Mouse (Mus musculus) neural tube, embryonic 12.5 days (tissue): ENCODE results near the gene Gm12569. TPM values are rescaled to one million over a fixed set of nuclear protein-coding genes. Genes with fewer than 3 reads are reported as not detected.
A peak's percentile ranks its signal among the peaks of the same experiment; 100 is the strongest.

ENCODE experiments used
- ATAC-seq: fragments of 200-750 bp; cut with Nextera tagmentation; 2 replicates; pipeline ENCODE4 v1.8.0; 2017; ENCODE audit warnings: low read depth, mild to moderate bottlenecking, moderate TSS enrichment, moderate library complexity; ENCODE audit not compliant: low FRiP score
- H3K27ac ChIP-seq: fragments of 300-500 bp; sonication (generic); 2 replicates; pipeline ENCODE4 v1.5.1; 2016
- H3K27me3 ChIP-seq: fragments of 300-500 bp; sonication (generic); replicated peaks from 2 replicates; pipeline ENCODE4 v1.6.1; 2016; ENCODE audit warnings: mild to moderate bottlenecking
- H3K36me3 ChIP-seq: fragments of 300-500 bp; sonication (generic); 2 replicates; pipeline ENCODE4 v1.6.1; 2016; ENCODE audit warnings: mild to moderate bottlenecking
- H3K4me1 ChIP-seq: fragments of 300-500 bp; sonication (generic); 2 replicates; pipeline ENCODE4 v1.6.1; 2016
- H3K4me2 ChIP-seq: fragments of 300-500 bp; sonication (generic); replicated peaks from 2 replicates; pipeline ENCODE4 v1.6.1; 2016; ENCODE audit warnings: mild to moderate bottlenecking
- H3K4me3 ChIP-seq: fragments of 300-500 bp; sonication (generic); 2 replicates; pipeline ENCODE4 v1.5.1; 2016
- H3K9ac ChIP-seq: fragments of 300-500 bp; sonication (generic); 2 replicates; pipeline ENCODE4 v1.6.1; 2016; ENCODE audit warnings: mild to moderate bottlenecking
- H3K9me3 ChIP-seq: fragments of 300-500 bp; sonication (generic); 2 replicates; pipeline ENCODE4 v1.6.1; 2016; ENCODE audit warnings: mild to moderate bottlenecking
- WGBS: fragments of 180-500 bp; shearing (Covaris S2); methylation state at CpG from one replicate; pipeline ENCODE4 v1.1.7; 2016; 5-methylcytosine and 5-hydroxymethylcytosine counted together
- polyA plus RNA-seq: library from polyadenylated mRNA; unstranded; fragments of >200 nt; fragmentation: Nextera tagmentation; extraction: Ambion mirVana; gene quantifications from 2 replicates; pipeline ENCODE4 v1.2.1, GENCODE M21; 2016

Gm12569 gene
- polyA plus RNA-seq = not detected in 2 replicates

DNA sequence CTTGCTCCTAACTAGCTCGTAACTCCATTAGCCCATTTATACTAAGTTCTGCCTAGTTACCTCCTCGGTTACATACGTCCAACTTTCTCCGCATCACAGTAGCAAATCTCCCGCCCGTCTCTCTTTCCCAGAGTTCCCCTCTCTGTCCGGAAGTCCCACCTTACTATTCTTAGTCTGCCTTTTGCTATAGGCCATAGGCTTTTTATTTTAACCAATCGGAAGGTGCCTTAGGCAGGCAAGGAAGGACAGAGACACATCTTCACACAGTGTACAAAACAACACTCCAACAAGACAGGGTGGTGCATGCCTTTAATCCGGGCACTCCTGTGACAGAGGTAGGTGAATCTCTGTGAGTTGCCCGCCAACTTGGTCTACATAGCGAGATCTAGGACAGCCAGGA lies at the start of gene Gm12569:
Gm12569 (plus strand) TSS at position 166 of the 400 bp plus-strand sequence.
- Histone ChIP-seq H3K4me1 (no peaks in the 10 kb centered on the region), H3K4me3 (no peak within 1 kb of the TSS), H3K36me3 (no peaks in the 10 kb centered on the region), H3K4me2 (no peak within 1 kb of the TSS), H3K27ac (no peak within 1 kb of the TSS), H3K27me3 (no peaks in the 10 kb centered on the region), H3K9ac (no peak within 1 kb of the TSS), H3K9me3 (no peaks in the 10 kb centered on the region)
- 94% methylated on average over 11 of the region's 11 CpGs for WGBS
- ATAC-seq = no peak

GRCm38 (mm10) chr11:51202726-51203125 lies 17.5 kb upstream of the Gm12569 start:
- Histone ChIP-seq H3K9me3 (peaks cover 4% of the 10 kb centered on the region; the same call in 1 of the 2 replicates), H3K9ac (no peak overlapping the region), H3K27ac (no peak overlapping the region), H3K36me3 (no peaks in the 10 kb centered on the region), H3K4me1 (no peaks in the 10 kb centered on the region), H3K27me3 (no peaks in the 10 kb centered on the region), H3K4me2 (no peak overlapping the region), H3K4me3 (no peak overlapping the region)
- ATAC-seq = no peak
- 86% methylated on average over 5 of the region's 5 CpGs for WGBS

DNA sequence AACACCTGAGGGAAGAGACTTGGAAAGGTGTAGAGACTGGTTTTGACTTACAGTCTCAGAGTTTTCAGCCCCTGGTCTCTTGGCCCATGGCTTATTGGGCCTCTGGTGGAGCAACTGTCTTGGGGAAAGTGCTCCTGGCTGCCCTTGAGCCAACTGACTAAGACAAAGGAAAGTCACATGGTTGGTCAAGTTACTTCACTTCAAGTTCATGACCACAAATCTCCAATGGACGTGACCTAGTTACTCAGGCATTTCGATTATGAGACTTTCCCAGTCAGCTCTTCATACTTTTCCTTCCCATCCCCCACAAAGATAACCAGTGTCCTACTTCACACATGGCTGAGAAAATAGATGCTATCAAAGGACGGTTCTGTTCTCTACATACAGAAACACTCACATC lies 12.5 kb upstream of the Gm12569 start:
- 87% methylated on average over 3 of the region's 3 CpGs for WGBS
- Histone ChIP-seq H3K9ac (no peak overlapping the region), H3K27me3 (no peaks in the 10 kb centered on the region), H3K4me1 (no peaks in the 10 kb centered on the region), H3K9me3 (peaks cover 4% of the 10 kb centered on the region; the same call in 1 of the 2 replicates), H3K4me3 (no peak overlapping the region), H3K36me3 (no peaks in the 10 kb centered on the region), H3K4me2 (no peak overlapping the region), H3K27ac (no peak overlapping the region)
- ATAC-seq = no peak

- Histone ChIP-seq H3K4me3 (no peak overlapping the region), H3K4me1 (no peaks in the 10 kb centered on the region), H3K27me3 (no peaks in the 10 kb centered on the region), H3K27ac (no peak overlapping the region), H3K36me3 (no peaks in the 10 kb centered on the region), H3K4me2 (no peak overlapping the region), H3K9me3 (no peaks in the 10 kb centered on the region), H3K9ac (no peak overlapping the region)
- 92% methylated on average over 5 of the region's 5 CpGs for WGBS
- no peak for ATAC-seq
Observed at GRCm38 (mm10) chr11:51211426-51211825, 8.8 kb upstream of the Gm12569 start.

DNA sequence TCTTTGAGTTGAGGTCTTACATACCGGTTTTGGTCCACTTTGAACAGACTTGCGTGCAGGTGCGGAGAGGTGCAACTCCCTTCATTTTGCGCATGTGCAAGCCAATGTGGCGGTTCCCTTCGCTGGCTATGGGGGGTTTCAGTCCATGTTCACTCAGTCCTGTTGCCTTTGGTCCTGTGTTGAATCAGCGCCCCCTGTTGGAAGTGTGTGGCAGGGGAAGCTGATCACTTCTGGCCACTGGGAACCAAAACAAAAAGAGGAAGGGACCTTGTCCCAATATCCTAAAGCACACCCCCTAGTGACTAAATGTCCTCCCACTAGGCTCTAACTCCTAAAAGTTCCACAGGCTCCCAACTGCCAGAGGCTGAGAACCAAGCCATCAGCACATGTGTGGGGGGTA lies 6.3 kb upstream of the Gm12569 start:
- H3K36me3 ChIP-seq = no peaks in the 10 kb centered on the region
- H3K4me1 ChIP-seq = no peaks in the 10 kb centered on the region
- H3K9me3 ChIP-seq = no peaks in the 10 kb centered on the region
- no peak overlapping the region for H3K4me3 ChIP-seq
- ATAC-seq = no peak
- no peak overlapping the region for H3K9ac ChIP-seq
- 86% methylated on average over 7 of the region's 7 CpGs for WGBS
- H3K4me2 ChIP-seq = no peak overlapping the region
- no peak overlapping the region for H3K27ac ChIP-seq
- no peaks in the 10 kb centered on the region for H3K27me3 ChIP-seq

GRCm38 (mm10) chr11:51219396-51219980 lies 785 bp upstream of the Gm12569 start:
- no peak for ATAC-seq
- no peak overlapping the region for H3K9ac ChIP-seq
- H3K27me3 ChIP-seq = no peaks in the 10 kb centered on the region
- WGBS = 82% methylated on average over 12 of the region's 12 CpGs
- H3K4me2 ChIP-seq = no peak overlapping the region
- no peaks in the 10 kb centered on the region for H3K36me3 ChIP-seq
- H3K9me3 ChIP-seq = no peaks in the 10 kb centered on the region
- H3K27ac ChIP-seq = no peak overlapping the region
- H3K4me1 ChIP-seq = no peaks in the 10 kb centered on the region
- H3K4me3 ChIP-seq = no peak overlapping the region

- no peaks in the 10 kb centered on the region for H3K4me1 ChIP-seq
- H3K27ac ChIP-seq = no peak overlapping the region
- no peak overlapping the region for H3K4me2 ChIP-seq
- ATAC-seq = no peak
- H3K9me3 ChIP-seq = no peaks in the 10 kb centered on the region
- H3K36me3 ChIP-seq = no peaks in the 10 kb centered on the region
- no peak overlapping the region for H3K4me3 ChIP-seq
- no peak overlapping the region for H3K9ac ChIP-seq
- no peaks in the 10 kb centered on the region for H3K27me3 ChIP-seq
- WGBS = 91% methylated on average over 4 of the region's 4 CpGs
Observed at GRCm38 (mm10) chr11:51227104-51227503, 6.8 kb downstream of the Gm12569 start.

DNA sequence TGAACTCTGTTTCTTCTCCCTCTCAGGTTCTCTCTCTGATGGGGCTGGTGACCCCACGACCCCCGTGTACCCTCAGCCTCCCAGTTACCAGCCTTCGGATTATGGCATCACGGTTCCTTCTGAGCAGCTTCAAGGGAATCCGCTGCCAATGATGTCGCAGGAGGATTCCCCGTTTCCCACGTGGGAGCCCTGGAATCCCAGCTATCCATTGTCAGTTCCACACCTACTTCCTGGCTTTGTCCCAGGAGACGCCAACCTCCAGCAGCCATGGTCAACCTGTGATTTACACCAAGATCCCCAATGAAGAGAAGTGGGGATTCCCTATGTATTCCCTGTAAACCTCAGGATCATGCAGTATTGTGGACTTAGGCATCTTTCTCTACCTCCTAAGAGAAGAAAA lies 14.4 kb downstream of the Gm12569 start:
- Histone ChIP-seq H3K27ac (no peak overlapping the region), H3K9me3 (no peaks in the 10 kb centered on the region), H3K4me3 (no peak overlapping the region), H3K36me3 (no peaks in the 10 kb centered on the region), H3K4me2 (no peak overlapping the region), H3K4me1 (no peaks in the 10 kb centered on the region), H3K9ac (no peak overlapping the region), H3K27me3 (no peaks in the 10 kb centered on the region)
- ATAC-seq = no peak
- 91% methylated on average over 9 of the region's 9 CpGs for WGBS

- H3K9me3 ChIP-seq = no peaks in the 10 kb centered on the region
- H3K27ac ChIP-seq = no peak overlapping the region
- ATAC-seq = no peak
- H3K4me3 ChIP-seq = no peak overlapping the region
- no peak overlapping the region for H3K9ac ChIP-seq
- no peaks in the 10 kb centered on the region for H3K4me1 ChIP-seq
- WGBS = 93% methylated on average over 2 of the region's 2 CpGs
- no peaks in the 10 kb centered on the region for H3K36me3 ChIP-seq
- H3K27me3 ChIP-seq = no peaks in the 10 kb centered on the region
- H3K4me2 ChIP-seq = no peak overlapping the region
Observed at GRCm38 (mm10) chr11:51242897-51243296, 22.6 kb downstream of the Gm12569 start.

DNA sequence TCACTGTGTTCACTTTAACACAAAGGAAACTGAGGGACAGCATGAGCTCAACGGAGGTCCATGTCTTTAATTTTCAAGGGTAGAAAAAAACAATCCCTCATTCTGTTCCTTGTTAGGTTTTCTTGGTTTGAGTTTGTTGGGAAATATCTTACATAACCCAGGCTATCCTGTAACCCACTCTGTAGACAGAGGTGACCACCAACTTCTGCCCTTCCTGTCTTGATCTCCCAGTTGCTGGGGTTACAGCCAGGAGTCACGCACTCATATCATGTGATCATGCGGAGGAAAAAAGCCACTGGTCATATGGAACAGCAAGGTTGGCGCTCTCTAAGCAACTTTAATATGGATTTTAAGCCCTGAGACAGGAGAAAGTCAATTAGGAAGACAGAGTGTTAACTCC lies 36.7 kb downstream of the Gm12569 start:
- Histone ChIP-seq H3K9ac (no peak overlapping the region), H3K4me2 (no peak overlapping the region), H3K36me3 (no peaks in the 10 kb centered on the region), H3K9me3 (no peaks in the 10 kb centered on the region), H3K4me3 (no peak overlapping the region), H3K4me1 (no peaks in the 10 kb centered on the region), H3K27ac (no peak overlapping the region), H3K27me3 (no peaks in the 10 kb centered on the region)
- WGBS = 92% methylated on average over 4 of the region's 4 CpGs
- no peak for ATAC-seq

DNA sequence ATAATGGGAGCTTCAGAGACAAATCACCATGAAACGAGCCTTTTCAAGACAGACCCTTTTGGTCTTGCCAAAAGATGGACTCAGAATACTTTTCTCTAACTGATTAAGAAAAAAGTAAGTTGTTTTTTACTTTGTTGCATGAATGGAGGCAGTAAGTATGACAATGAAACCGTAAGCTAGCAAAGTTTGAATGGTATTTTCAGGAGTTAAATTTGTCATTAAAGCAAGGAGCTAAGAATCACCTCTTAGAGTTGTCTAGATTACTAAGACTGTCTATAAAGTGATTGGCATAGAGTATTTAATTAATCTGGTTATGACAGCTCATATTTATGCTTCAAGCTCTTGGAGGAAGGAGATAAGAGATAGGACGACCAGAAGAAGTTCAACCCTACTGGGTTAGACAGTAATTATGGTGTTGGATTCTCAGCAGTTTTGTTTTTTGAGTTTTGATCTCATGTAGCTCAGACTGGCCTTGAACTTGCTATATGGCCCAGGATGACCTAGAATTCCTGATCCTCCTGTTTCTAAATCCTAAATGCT lies 41.5 kb downstream of the Gm12569 start, which contains the start of gene Clk4:
Clk4 (plus strand) TSS at position 51 of the 540 bp plus-strand sequence.
- Histone ChIP-seq H3K9ac (peak within 1 kb of the TSS; percentile 95), H3K4me1 (peaks cover 19% of the 10 kb centered on the region), H3K36me3 (no peaks in the 10 kb centered on the region), H3K27ac (no peak within 1 kb of the TSS), H3K9me3 (no peaks in the 10 kb centered on the region), H3K4me3 (peak within 1 kb of the TSS; percentile 94), H3K27me3 (no peaks in the 10 kb centered on the region), H3K4me2 (peak within 1 kb of the TSS; percentile 76)
- ATAC-seq = no peak
- 76% methylated on average over 3 of the region's 3 CpGs for WGBS

DNA sequence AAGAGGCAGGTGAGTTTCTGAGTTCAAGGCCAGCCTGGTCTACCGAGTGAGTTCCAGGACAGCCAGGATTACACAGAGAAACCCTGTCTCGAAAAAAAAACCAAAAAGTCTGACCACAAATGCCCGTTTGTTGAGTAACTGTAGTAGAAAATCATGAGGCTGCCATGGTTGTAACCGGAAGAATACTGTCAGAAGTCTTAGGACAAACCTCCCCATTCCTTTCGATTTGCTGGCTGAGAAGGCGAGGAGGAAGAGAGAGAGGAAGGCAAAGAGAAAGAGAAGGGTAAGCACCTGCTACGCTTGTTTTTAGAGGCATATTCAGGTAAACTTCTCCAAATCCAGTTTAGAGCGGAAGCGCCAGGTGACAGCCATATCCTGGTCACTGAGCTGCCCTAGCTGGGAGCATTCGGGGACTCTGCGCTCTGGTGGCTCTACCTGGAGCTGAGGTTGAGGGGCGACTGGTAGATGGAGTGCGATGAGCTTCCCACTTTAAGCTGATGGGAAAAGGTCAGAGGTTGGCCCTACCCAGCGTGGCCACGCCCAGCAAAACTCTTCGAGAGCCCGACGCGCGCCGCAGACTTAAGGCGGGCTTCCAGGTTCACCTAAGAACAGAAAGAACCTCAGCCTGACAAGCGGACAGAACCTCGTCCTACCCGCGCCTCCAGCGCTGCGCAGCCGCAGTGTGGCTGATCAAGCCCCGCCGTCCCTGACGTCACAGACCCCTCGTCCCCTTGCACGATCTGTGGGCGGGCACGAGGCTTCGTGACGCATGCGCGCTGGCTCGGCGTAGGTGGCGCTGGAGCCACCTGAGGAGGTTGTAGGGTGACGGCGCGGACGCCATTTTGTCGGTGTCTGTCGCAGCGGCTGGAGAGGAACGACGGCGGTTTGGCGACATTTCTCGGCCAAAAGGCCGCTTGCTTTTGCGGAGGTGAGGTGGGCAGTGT lies 42.3 kb downstream of the Gm12569 start, which contains the start of gene BC049762:
BC049762 (minus strand) TSS at position 705 of the 944 bp plus-strand sequence.
- H3K9ac ChIP-seq = peak within 1 kb of the TSS; percentile 95
- H3K27me3 ChIP-seq = no peaks in the 10 kb centered on the region
- H3K27ac ChIP-seq = peak within 1 kb of the TSS; percentile 77
- peak within 1 kb of the TSS; percentile 76 for H3K4me2 ChIP-seq
- peak within 1 kb of the TSS; percentile 94 for H3K4me3 ChIP-seq
- 9% methylated on average over 57 of the region's 57 CpGs for WGBS
- no peaks in the 10 kb centered on the region for H3K9me3 ChIP-seq
- peaks cover 3% of the 10 kb centered on the region; the same call in 1 of the 2 replicates for H3K36me3 ChIP-seq
- peaks cover 19% of the 10 kb centered on the region for H3K4me1 ChIP-seq
- ATAC-seq = peak; percentile 98
